Mouse (Mus musculus) MEL (cell line): ENCODE data around the gene Adamts2. TPM values are rescaled to one million over a fixed set of nuclear protein-coding genes. Genes with fewer than 3 reads are reported as not detected.

ENCODE experiments used
- DNase-seq: peaks from one replicate; pipeline ENCODE4 v3.0.0; 2011; ENCODE audit warnings: low read depth, low spot score
- H3K27ac ChIP-seq: 2 replicates; pipeline ENCODE4 v1.5.1; 2012; ENCODE audit warnings: low read depth, mild to moderate bottlenecking, control low read depth, low read length, moderate library complexity; ENCODE audit not compliant: control insufficient read depth
- H3K27me3 ChIP-seq, 2 experiments: fragments of 150-350 bp in 1 of 2; sonication (generic) in 1 of 2; 2 replicates each; pipeline ENCODE4 v1.6.1; 2012; ENCODE audit warnings: low read length in 2 of 2, mild to moderate bottlenecking in 2 of 2, improper control_type of control experiment in 1 of 2, moderate library complexity in 1 of 2; ENCODE audit not compliant: insufficient read depth in 2 of 2, control insufficient read depth in 1 of 2
- H3K36me3 ChIP-seq, 2 experiments: 2 replicates each; pipeline ENCODE4 v1.6.1; 2012 to 2014; ENCODE audit warnings: low read length in 2 of 2, improper control_type of control experiment in 1 of 2, inconsistent platforms in 1 of 2, mild to moderate bottlenecking in 1 of 2; ENCODE audit not compliant: insufficient read depth in 2 of 2, control insufficient read depth in 1 of 2
- H3K4me1 ChIP-seq, 2 experiments: fragments of 150-350 bp in 1 of 2; sonication (generic) in 1 of 2; 2 replicates each; pipeline ENCODE4 v1.6.1; 2012; ENCODE audit warnings: low read length in 2 of 2, improper control_type of control experiment in 1 of 2, mild to moderate bottlenecking in 1 of 2; ENCODE audit not compliant: insufficient read depth in 2 of 2, control insufficient read depth in 1 of 2
- H3K4me3 ChIP-seq, 2 experiments: fragments of 150-350 bp in 1 of 2; sonication (generic) in 1 of 2; 2 replicates each; pipeline ENCODE4 v1.5.1; 2012; ENCODE audit warnings: low read depth in 2 of 2, low read length in 2 of 2, mild to moderate bottlenecking in 2 of 2, moderate library complexity in 2 of 2, control low read depth in 1 of 2, improper control_type of control experiment in 1 of 2; ENCODE audit not compliant: control insufficient read depth in 1 of 2, insufficient read depth in 1 of 2
- H3K79me2 ChIP-seq: 2 replicates; pipeline ENCODE4 v1.6.1; 2012; ENCODE audit warnings: mild to moderate bottlenecking, low read length, moderate library complexity; ENCODE audit not compliant: control insufficient read depth, poor library complexity, insufficient read depth
- H3K9ac ChIP-seq: 2 replicates; pipeline ENCODE4 v1.6.1; 2012; ENCODE audit warnings: low read depth, mild to moderate bottlenecking, control low read depth, low read length, moderate library complexity; ENCODE audit not compliant: control insufficient read depth, poor library complexity, severe bottlenecking
- H3K9me3 ChIP-seq: fragments of 150-350 bp; sonication (generic); replicated peaks from 2 replicates; pipeline ENCODE4 v1.6.1; 2012; ENCODE audit warnings: mild to moderate bottlenecking, low read length, improper control_type of control experiment, moderate library complexity; ENCODE audit not compliant: insufficient read depth
- CHD1 ChIP-seq: IDR thresholded peaks from 2 replicates; pipeline ENCODE4 v1.6.1; 2012; ENCODE audit warnings: low read depth, mild to moderate bottlenecking, inconsistent platforms, low read length, improper control_type of control experiment
- CTCF ChIP-seq, 3 experiments: IDR thresholded peaks in 2 of 3; conservative IDR thresholded peaks in 1 of 3; 2 replicates each; pipeline ENCODE4 v1.5.1; 2011 to 2012; ENCODE audit warnings: low read length in 3 of 3, low read depth in 2 of 3, mild to moderate bottlenecking in 2 of 3, improper control_type of control experiment in 1 of 3, inconsistent platforms in 1 of 3, mixed read lengths in 1 of 3, moderate library complexity in 1 of 3; ENCODE audit not compliant: control insufficient read depth in 1 of 3, insufficient read depth in 1 of 3, poor library complexity in 1 of 3, severe bottlenecking in 1 of 3
- EP300 ChIP-seq, 2 experiments: IDR thresholded peaks; 2 replicates each; pipeline ENCODE4 v1.6.1; 2011; ENCODE audit warnings: improper control_type of control experiment in 2 of 2, low read length in 2 of 2, low read depth in 1 of 2, mild to moderate bottlenecking in 1 of 2
- ETS1 ChIP-seq: IDR thresholded peaks from 2 replicates; pipeline ENCODE4 v1.6.1; 2012; ENCODE audit warnings: low read depth, mild to moderate bottlenecking, inconsistent platforms, low read length, improper control_type of control experiment, moderate library complexity
- GABPA ChIP-seq: IDR thresholded peaks from 2 replicates; pipeline ENCODE4 v1.6.1; 2012; ENCODE audit warnings: low read depth, mild to moderate bottlenecking, inconsistent platforms, low read length, improper control_type of control experiment, moderate library complexity
- GATA1 ChIP-seq: IDR thresholded peaks from 2 replicates; pipeline ENCODE4 v1.6.1; 2011; ENCODE audit warnings: low read depth, low read length, improper control_type of control experiment
- JUND ChIP-seq: IDR thresholded peaks from 2 replicates; pipeline ENCODE4 v1.6.1; 2011; ENCODE audit warnings: low read depth, mild to moderate bottlenecking, improper control_type of control experiment, low read length
- KAT2A ChIP-seq: conservative IDR thresholded peaks from 2 replicates; pipeline ENCODE4 v1.6.1; 2012; ENCODE audit warnings: low read depth, low read length, improper control_type of control experiment, inconsistent platforms
- MAFK ChIP-seq: IDR thresholded peaks from 2 replicates; pipeline ENCODE4 v1.6.1; 2011; ENCODE audit warnings: low read depth, mild to moderate bottlenecking, low read length, improper control_type of control experiment, borderline replicate concordance
- MAX ChIP-seq: IDR thresholded peaks from 2 replicates; pipeline ENCODE4 v1.6.1; 2011; ENCODE audit warnings: low read length, improper control_type of control experiment
- MAZ ChIP-seq: IDR thresholded peaks from 2 replicates; pipeline ENCODE4 v1.6.1; 2012; ENCODE audit warnings: low read depth, mild to moderate bottlenecking, inconsistent platforms, low read length, improper control_type of control experiment
- MEF2A ChIP-seq: IDR thresholded peaks from 2 replicates; pipeline ENCODE4 v1.6.1; 2014; ENCODE audit warnings: low read depth, mild to moderate bottlenecking, inconsistent platforms, low read length, improper control_type of control experiment; ENCODE audit not compliant: poor library complexity, insufficient replicate concordance, severe bottlenecking; ENCODE audit errors: extremely low read depth
- MXI1 ChIP-seq: IDR thresholded peaks from 2 replicates; pipeline ENCODE4 v1.6.1; 2011; ENCODE audit warnings: mild to moderate bottlenecking, low read depth, low read length, improper control_type of control experiment
- NELFE ChIP-seq: IDR thresholded peaks from 2 replicates; pipeline ENCODE4 v1.6.1; 2011; ENCODE audit warnings: low read depth, low read length, improper control_type of control experiment
- POLR2A ChIP-seq, 2 experiments: IDR thresholded peaks; 2 replicates each; pipeline ENCODE4 v1.6.1; 2011 to 2012; ENCODE audit warnings: low read length in 2 of 2, mild to moderate bottlenecking in 2 of 2, control low read depth in 1 of 2, improper control_type of control experiment in 1 of 2, low read depth in 1 of 2, moderate library complexity in 1 of 2; ENCODE audit not compliant: control insufficient read depth in 1 of 2, insufficient read depth in 1 of 2, poor library complexity in 1 of 2
- POLR2AphosphoS2 ChIP-seq: IDR thresholded peaks from 2 replicates; pipeline ENCODE4 v1.6.1; 2011; ENCODE audit warnings: low read length, improper control_type of control experiment
- RAD21 ChIP-seq: IDR thresholded peaks from 2 replicates; pipeline ENCODE4 v1.6.1; 2011; ENCODE audit warnings: mild to moderate bottlenecking, low read depth, low read length, improper control_type of control experiment
- RCOR1 ChIP-seq: IDR thresholded peaks from 2 replicates; pipeline ENCODE4 v1.6.1; 2012; ENCODE audit warnings: low read depth, mild to moderate bottlenecking, inconsistent platforms, low read length, improper control_type of control experiment
- SMC3 ChIP-seq: IDR thresholded peaks from 2 replicates; pipeline ENCODE4 v1.6.1; 2011; ENCODE audit warnings: low read depth, low read length, improper control_type of control experiment
- TAL1 ChIP-seq: IDR thresholded peaks from 2 replicates; pipeline ENCODE4 v1.6.1; 2012; ENCODE audit warnings: mild to moderate bottlenecking, inconsistent platforms, low read length, moderate library complexity, mixed read lengths
- TBP ChIP-seq: IDR thresholded peaks from 2 replicates; pipeline ENCODE4 v1.8.0; 2011; ENCODE audit warnings: low read depth, low read length, improper control_type of control experiment
- TCF12 ChIP-seq: IDR thresholded peaks from 2 replicates; pipeline ENCODE4 v1.6.1; 2014; ENCODE audit warnings: low read depth, mild to moderate bottlenecking, inconsistent platforms, low read length, improper control_type of control experiment, moderate library complexity
- UBTF ChIP-seq: IDR thresholded peaks from 2 replicates; pipeline ENCODE4 v1.6.1; 2012; ENCODE audit warnings: low read depth, mild to moderate bottlenecking, inconsistent platforms, low read length, improper control_type of control experiment, moderate library complexity, borderline replicate concordance; ENCODE audit not compliant: insufficient read depth
- USF1 ChIP-seq: IDR thresholded peaks from 2 replicates; pipeline ENCODE4 v1.6.1; 2014; ENCODE audit warnings: low read depth, mild to moderate bottlenecking, inconsistent platforms, low read length, improper control_type of control experiment, moderate library complexity
- ZC3H11A ChIP-seq: IDR thresholded peaks from 2 replicates; pipeline ENCODE4 v1.6.1; 2012; ENCODE audit warnings: low read depth, mild to moderate bottlenecking, inconsistent platforms, low read length, improper control_type of control experiment
- ZKSCAN1 ChIP-seq: IDR thresholded peaks from 2 replicates; pipeline ENCODE4 v1.6.1; 2012; ENCODE audit warnings: low read depth, mild to moderate bottlenecking, inconsistent platforms, low read length, improper control_type of control experiment, moderate library complexity
- polyA plus RNA-seq, 2 experiments: library from polyadenylated mRNA; stranded (reverse) in 1 of 2; unstranded in 1 of 2; fragments of >175 nt in 1 of 2; fragments of >200 nt in 1 of 2; gene quantifications; 2 replicates each; pipeline versions ENCODE4 v1.2.1 to v1.2.4; 2012; ENCODE audit warnings: low replicate concordance in 2 of 2, low read depth in 1 of 2; ENCODE audit not compliant: insufficient read length in 2 of 2, insufficient read depth in 1 of 2, missing spikeins in 1 of 2
- total RNA-seq: library from RNA; depleted of rRNA; stranded (reverse); fragments of 300-350 nt; gene quantifications from 2 replicates; pipeline ENCODE4 v1.2.3, GENCODE M21; 2012

Gene Adamts2
- total and polyA plus RNA-seq, 3 experiments, result not detected

GRCm38 (mm10) chr11:50757741-50758140, 155.9 kb downstream of the Adamts2 start:
- Histone ChIP-seq H3K36me3 (no peaks in the 10 kb centered on the region), H3K79me2 (no peaks in the 10 kb centered on the region), H3K4me3 (no peak overlapping the region), H3K4me1 (no peaks in the 10 kb centered on the region)
- TF ChIP-seq CTCF (IDR thresholded peaks at IDR 0.05 in 2 of 3, conservative IDR thresholded peaks at IDR 0.05 in 1 of 3; ENCODE audit: control insufficient read depth in 1 of 3, insufficient read depth in 1 of 3, low read depth in 2 of 3, low read length in 3 of 3, poor library complexity in 1 of 3, severe bottlenecking in 1 of 3) (peak in 2 of 3 experiments; percentile 20 to 44; a peak in 3 of 6 replicates), ZKSCAN1 (no peak)
- TF ChIP-seq, all 39 proteins: peak for 1
- Histone ChIP-seq H3K9me3 (no peaks in the 10 kb centered on the region), H3K9ac (no peak overlapping the region), H3K27ac (no peak overlapping the region), H3K27me3 (no peaks in the 10 kb centered on the region)
- no peak for DNase-seq

GRCm38 (mm10) chr11:50766461-50766860, 164.6 kb downstream of the Adamts2 start:
- no peak for DNase-seq
- no peaks in the 10 kb centered on the region for H3K79me2 ChIP-seq
- TF ChIP-seq MAX (no peak), TCF12 (no peak), MEF2A (no peak), USF1 (no peak), ZKSCAN1 (no peak), RCOR1 (no peak), MAZ (no peak), KAT2A (no peak), MAFK (no peak), CHD1 (no peak), GATA1 (no peak), SMC3 (no peak), RAD21 (no peak), EP300 (IDR thresholded peaks at IDR 0.05; ENCODE audit: low read depth in 1 of 2, low read length in 2 of 2) (no peak), POLR2A (IDR thresholded peaks at IDR 0.05; ENCODE audit: control insufficient read depth in 1 of 2, insufficient read depth in 1 of 2, low read depth in 1 of 2, low read length in 2 of 2, poor library complexity in 1 of 2) (no peak), NELFE (no peak)
- TF ChIP-seq, all 39 proteins: peak for 0
- Histone ChIP-seq H3K9ac (no peak overlapping the region), H3K4me1 (no peaks in the 10 kb centered on the region), H3K27me3 (no peaks in the 10 kb centered on the region), H3K9me3 (no peaks in the 10 kb centered on the region), H3K36me3 (no peaks in the 10 kb centered on the region), H3K4me3 (no peak overlapping the region), H3K27ac (no peak overlapping the region)

- H3K9ac ChIP-seq, result no peak overlapping the region
- peak; percentile 56 for DNase-seq
- no peaks in the 10 kb centered on the region for H3K9me3 ChIP-seq
- TF ChIP-seq RCOR1, result no peak
- TF ChIP-seq ZC3H11A, result peak; percentile 44
- TF ChIP-seq TBP, result no peak
- no peak for TF ChIP-seq ETS1
- peak; percentile 68 for TF ChIP-seq RAD21
- no peak for TF ChIP-seq ZKSCAN1
- TF ChIP-seq POLR2AphosphoS2, result no peak
- TF ChIP-seq UBTF, result no peak
- no peak for TF ChIP-seq GABPA
- TF ChIP-seq SMC3, result peak; percentile 68
- no peak for TF ChIP-seq TAL1
- peak; percentile 58 to 75 (median 74) for TF ChIP-seq CTCF (IDR thresholded peaks at IDR 0.05 in 2 of 3, conservative IDR thresholded peaks at IDR 0.05 in 1 of 3; ENCODE audit: control insufficient read depth in 1 of 3, insufficient read depth in 1 of 3, low read depth in 2 of 3, low read length in 3 of 3, poor library complexity in 1 of 3, severe bottlenecking in 1 of 3)
- TF ChIP-seq MEF2A, result no peak
- TF ChIP-seq JUND, result no peak
- TF ChIP-seq GATA1, result no peak
- no peak for TF ChIP-seq MXI1
Measured at GRCm38 (mm10) chr11:50767039-50767438, 165.2 kb downstream of the Adamts2 start.

More at GRCm38 (mm10) chr11:50767039-50767438, 165.2 kb downstream of the Adamts2 start:
- Histone ChIP-seq H3K4me1 (no peaks in the 10 kb centered on the region), H3K79me2 (no peaks in the 10 kb centered on the region), H3K4me3 (no peak overlapping the region), H3K36me3 (no peaks in the 10 kb centered on the region), H3K27me3 (no peaks in the 10 kb centered on the region), H3K27ac (no peak overlapping the region)
